Mouse (Mus musculus) thymus, postnatal 10 days (tissue): ENCODE measurements around the gene Arid3c.

Experiments
- DNase-seq, 2 experiments: peaks; one replicate each; pipeline ENCODE4 v3.0.0; 2021; ENCODE audit warnings: low spot score in 2 of 2

Gene Arid3c

DNA sequence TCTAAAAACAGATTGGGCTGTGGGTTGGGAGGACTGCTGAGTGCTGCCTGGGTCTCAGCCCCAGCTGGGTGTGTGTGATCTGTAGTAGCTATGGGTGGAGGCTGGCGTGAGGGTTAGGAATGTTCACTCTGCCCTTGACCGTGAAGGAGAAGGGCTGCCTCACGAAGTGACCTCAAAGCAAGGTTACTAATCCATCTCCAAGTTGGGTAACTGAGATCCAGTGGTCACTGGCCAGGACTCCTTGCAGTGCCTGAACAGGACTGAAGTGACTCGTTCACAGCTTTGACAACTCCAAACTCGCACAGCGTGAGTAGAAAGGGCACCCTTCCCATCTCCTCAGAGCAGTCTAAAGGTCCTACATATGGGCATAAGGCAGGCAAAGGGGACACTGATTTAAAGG is 52.1 kb downstream of the Arid3c start:
- no peak for DNase-seq

- DNase-seq, result no peak
Observed at GRCm38 (mm10) chr4:41677006-41677629, 53.8 kb downstream of the Arid3c start.

GRCm38 (mm10) chr4:41676248-41677005 is 54.5 kb downstream of the Arid3c start:
- DNase-seq, result no peak
